Mouse (Mus musculus): Measurements from ENCODE around the gene Cd274.

- TF ChIP-seq EP300 (IDR thresholded peaks at IDR 0.05) (no peak), CTCF (IDR thresholded peaks at IDR 0.05) (no peak)
Observed at GRCm38 (mm10) chr19:29402621-29403020, 35.4 kb downstream of the Cd274 start.

Measured in lung, postnatal 0 days (tissue).